Mouse (Mus musculus) mature B cell (primary cell): ENCODE results near the gene Tecr.

ENCODE experiments used
- in situ Hi-C: fragments of 300-500 bp; cut with MboI; formaldehyde crosslinking; loops from 2 replicates; pipeline ENCODE4 v1.14.3; 2019

Gene Tecr

DNA sequence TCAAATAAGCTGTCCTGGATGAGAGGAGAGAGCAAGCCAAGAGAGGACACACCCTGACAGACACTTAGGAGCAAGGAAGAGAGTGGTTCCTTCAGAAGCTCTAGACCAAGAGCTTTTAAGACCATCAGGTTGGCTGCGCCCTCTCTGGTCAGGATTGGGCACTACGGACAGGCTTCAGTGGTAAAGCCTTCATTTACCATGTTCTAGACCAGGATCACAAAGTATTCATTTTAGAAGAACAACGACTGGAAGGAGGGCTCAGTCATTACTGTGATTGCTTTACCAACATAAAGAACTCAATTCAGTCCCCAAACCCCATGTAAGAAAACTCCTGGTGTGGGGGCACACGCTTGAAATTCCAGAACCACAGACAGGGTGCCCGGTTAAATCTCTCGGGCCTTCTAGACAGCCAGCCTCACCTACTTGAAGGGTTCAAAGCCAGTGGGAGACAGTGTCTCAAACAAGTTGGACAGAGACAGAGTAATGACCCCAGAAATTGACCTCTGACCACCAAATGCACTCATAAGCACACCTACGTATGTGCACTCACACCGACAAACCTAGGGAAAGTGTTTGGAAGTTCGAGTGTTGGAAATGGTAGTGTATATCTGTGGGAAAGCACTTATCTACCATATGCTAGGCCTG is 41.9 kb downstream of the Tecr start:
- in situ Hi-C loops = no loop called here

- in situ Hi-C loops = no loop called here
Measured at GRCm38 (mm10) chr8:83563246-83563645, 44.5 kb downstream of the Tecr start.

DNA sequence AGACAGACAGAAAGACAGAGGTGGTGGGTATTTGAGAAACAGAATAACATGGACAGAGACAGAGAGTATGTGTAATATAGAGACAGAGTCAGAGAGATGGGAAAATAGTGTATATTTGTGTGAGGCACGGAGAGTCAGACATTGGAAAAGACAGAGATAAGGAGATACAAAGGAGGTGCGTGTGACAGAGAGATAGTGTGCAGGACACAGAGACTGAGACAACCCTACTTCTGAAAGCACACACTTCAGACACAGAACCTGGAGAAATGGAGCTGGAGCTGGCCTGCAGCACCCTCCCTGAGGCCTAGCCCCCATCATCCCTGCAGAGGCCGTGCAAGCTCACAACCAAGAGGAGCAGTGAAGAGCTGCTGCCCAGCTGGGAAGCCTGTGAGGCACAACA is 45.1 kb downstream of the Tecr start:
- in situ Hi-C loops = no loop called here

DNA sequence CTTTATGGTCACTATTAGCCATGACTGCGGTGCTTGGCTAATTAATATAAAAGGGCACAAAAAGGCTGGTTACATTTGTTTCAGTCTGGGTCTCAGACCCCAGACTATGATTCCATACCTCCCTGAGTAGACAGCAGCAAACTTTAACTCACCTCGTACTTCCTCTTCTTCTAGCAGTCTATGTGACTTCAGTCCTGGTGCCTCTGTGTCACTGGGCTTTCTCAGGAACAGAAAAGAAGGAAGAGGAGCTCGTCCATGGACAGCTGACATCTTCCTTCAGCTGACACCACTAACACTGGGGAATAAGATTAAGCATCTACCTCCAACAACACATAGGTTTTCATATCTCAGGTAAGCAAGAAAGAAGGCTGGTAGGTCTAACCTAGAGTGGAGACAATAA is 72.0 kb downstream of the Tecr start, which contains the start of gene Olfr370:
TSS of gene Olfr370 (plus strand) at position 45 of the 400 bp plus-strand sequence.
- in situ Hi-C loops = no loop called here

DNA sequence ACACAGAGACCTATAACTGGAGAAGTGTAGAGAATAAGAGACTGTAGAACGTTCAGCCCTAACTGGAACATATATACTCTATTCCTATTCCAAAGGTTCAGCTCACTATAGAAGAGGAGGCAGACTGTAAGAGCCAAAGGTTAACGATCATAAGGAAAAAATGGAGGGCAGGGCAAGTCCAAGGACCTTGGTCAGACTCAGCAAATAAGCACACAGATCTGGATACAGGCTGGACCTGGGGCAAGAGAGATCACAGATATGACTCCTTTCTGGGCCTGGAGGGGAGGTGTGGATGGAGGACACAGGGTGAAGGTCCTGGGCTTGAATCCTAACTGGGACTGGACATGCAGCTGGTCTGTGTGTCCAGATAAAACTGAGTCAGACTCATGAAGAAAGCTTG is 73.0 kb downstream of the Tecr start:
- in situ Hi-C loops = no loop called here
